Mouse (Mus musculus) erythroblast, embryonic 14.5 days (primary cell): Measurements from ENCODE around the gene Vdac1.

Source experiments
- GATA1 ChIP-seq: IDR thresholded peaks from 2 replicates; pipeline ENCODE4 v1.6.1; 2012; ENCODE audit warnings: low read length, inconsistent platforms, mixed read lengths
- TAL1 ChIP-seq: IDR thresholded peaks from 3 replicates; pipeline ENCODE4 v1.6.1; 2012; ENCODE audit warnings: low read length, inconsistent platforms, mixed read lengths

DNA sequence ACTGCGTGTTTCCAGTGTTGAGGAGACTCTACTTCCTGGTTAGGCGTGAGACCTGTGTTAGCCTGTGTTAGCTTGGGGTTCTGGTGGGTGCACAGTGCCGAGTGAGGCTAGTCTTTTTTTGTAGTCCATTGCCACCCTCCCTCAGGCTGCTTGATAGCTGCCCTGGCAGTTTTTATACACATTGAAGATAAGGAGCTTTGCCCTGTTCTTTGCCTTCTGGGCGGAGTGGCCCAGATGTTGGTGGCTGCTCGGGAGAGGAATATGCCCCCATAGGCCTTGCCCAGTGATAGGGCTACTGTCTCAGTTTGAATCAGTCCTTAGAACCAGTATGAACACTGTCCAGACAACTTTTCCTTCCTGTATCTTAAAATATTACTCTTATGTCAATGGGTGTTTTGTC, 5.7 kb downstream of the Vdac1 start:
- TF ChIP-seq TAL1 (no peak), GATA1 (no peak)
